Mouse (Mus musculus) brain, embryonic 18.5 days (tissue): ENCODE results near the gene Wwox.

Experiments used
- DNase-seq: peaks from one replicate; pipeline ENCODE4 v3.0.0-alpha.2; 2012; ENCODE audit warnings: low read depth, low spot score

Wwox gene

DNA sequence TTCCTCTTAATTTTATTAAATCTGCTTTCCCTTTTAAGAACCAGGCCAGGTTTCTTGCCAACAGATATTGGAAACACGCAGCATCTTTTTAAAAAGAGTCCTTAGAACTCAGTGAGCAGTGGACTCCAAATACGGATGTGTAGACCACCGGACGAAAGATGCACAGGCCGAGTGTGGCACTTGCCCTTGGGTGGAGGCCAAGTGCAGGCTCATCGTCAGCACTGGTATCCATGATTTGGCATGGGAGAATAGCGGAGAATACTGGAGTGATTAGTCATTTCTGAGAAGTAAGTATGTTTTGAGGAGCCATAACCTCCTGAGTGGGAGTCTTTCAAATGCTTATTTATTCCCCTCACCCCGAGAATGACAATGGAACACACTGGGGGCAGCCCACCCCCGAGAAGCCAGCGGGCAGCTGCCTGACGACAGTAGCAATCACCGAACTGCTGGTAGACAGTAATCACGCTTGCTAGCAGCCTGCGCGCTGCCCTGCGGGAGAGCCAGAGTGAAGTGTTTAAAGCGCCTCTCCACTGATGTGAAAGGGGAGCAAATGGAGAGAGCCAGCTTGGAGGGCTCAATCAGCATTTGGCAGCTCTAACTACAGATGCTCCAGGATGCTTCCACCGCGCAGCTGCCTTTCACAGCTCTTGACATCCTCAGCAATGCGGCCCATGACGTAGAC, 29.2 kb downstream of the Wwox start:
- DNase-seq, result no peak

DNA sequence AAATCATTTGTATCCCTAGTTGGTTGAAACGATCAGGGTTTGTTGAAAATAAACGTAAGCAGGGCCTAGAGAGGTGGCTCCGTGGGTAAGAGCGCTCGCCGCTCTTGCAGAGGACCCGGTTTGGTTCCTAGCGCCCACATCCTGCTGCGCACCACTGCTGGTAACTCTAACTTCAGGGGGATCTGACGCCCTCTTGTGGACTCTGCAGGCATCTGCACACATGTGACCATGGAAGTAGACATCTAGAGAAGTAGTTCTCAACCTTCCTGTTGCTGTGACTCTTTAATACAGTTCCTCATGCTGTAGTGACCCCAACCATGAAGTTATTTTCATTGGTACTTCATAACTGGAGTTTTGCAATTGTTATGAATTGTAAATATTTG, 29.7 kb downstream of the Wwox start:
- DNase-seq, result no peak

DNA sequence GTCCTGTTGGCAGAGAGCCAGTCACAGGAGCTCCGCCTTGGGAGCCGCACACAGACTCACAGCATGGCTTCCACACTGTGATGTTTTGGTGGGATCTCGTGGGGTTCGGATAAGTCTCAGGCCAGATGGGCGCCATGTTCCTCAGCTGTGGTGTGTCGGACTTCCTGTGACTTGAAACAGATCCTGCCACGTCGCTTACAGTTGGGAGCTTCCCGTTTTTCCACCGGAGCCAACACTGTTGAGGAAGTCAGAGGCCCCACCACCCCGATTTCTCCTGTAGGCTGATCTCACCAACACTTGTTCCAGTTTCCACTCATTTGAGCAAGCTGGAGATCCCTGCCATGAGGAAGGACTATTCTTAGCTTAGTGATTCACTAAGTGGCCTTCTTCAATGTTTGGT, 34.1 kb downstream of the Wwox start:
- no peak for DNase-seq

DNA sequence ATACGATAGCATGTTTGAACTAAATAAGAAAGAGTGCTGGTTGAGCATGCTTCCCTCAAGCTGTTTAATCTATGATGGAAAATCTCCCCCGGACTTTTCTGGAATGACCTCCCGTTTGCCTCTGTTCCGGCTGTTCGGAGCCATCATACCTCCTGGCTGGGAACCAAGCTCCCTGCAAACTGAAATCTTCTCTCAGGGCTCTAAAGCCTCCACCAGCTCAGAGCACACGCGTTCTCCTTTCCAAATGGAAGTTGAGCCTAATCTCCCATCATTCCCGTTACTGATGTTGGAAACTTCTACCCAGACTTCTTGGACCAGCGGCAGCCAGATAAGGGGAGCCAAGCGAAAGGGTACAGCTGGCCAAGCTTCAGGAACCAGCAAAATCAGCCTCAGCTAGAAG, 37.5 kb downstream of the Wwox start:
- no peak for DNase-seq

DNA sequence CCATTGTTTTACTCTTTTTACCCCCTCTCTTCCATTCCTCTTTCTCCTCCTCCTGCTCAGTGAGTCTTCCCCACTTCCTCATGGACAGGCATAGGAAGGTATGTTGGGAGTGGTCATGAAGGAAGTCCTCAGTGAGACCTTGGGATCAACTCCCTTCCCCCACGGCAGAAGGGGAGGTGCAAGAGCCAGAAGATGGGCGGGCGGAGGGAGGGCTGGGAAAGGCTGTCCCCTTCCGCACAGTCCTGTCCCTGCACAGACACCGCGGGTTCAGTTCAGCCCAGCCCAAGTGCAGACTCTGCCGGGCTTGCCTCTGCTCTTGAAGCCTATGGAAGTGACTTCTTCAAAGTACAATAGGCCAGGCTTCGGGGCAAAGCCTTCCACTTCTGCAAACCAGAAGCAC, 38.3 kb downstream of the Wwox start:
- no peak for DNase-seq

DNA sequence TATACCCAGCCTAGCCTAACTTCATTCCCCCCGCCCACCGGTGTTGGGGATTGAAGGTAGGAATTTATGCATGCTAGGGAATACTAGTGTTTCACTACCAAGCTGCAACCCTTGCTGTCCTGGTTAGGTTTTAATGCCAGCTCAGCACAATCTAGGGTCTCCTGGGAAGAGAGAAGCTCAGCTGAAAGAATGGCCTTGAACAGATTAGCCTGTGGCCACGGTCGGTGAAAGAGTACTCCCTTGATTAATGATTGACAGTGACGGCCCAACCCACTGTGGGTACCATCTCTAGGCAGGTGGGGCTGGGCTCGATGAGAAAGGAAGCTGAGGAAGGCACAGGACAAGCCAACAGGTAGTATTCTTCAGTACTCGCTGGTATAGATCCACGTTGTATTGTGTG, 40.3 kb downstream of the Wwox start:
- DNase-seq, result no peak

DNA sequence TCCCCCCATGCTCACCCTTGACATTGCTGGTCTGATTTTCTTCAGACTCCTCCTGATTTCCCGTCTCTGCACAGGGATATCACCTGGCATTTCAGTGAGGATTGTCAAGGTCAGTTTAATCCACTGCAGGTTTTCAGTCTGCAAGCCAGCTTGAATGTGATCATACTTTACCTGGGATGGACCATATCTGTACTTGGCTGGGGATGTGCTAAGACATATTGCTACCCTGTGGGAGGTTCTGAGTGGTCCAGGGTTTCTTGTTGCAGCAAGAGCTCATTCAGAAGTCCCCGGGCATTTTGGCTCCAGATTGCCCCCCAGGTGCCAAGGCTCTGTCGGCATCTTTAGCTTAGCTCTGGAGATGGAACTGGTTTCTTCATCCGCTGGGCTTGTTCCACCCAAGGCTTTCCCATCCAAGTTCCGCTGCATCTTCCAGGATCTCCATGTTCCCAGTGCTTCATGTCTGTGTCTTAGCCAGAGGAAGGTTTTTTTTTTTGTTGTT, 52.3 kb downstream of the Wwox start:
- DNase-seq, result no peak

DNA sequence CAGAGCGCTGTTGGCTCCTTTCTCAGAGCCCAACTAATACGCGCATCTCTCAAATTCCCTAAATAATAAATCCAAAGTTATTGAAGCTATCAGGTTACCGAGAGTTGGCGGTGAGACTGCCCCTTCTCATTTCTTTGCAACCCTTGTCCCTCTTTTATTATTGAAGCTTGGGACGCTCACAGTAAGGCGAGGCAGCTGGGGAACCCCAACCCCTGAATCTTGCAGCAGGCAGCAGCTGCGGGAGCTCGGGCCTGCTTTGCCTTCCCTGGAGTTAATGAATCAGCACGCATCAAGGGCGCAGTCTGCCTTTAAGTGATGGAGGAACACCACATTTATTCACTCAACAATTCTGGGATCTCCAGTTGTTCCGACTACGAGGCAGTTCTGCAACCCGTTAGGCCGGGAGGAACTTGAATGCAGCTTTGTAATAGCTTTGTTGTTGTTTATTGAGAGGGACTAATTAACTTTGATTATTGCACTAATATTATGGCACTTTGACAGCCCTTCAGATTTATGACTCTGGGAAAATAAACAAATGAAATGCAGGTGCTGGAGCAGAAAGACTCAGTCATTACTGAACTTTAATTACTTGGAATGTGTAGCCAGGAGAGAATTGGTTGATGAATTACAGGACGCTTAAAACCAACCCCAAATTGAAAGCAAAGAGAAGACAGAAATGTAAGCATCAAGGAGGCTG, 60.1 kb downstream of the Wwox start:
- no peak for DNase-seq

DNA sequence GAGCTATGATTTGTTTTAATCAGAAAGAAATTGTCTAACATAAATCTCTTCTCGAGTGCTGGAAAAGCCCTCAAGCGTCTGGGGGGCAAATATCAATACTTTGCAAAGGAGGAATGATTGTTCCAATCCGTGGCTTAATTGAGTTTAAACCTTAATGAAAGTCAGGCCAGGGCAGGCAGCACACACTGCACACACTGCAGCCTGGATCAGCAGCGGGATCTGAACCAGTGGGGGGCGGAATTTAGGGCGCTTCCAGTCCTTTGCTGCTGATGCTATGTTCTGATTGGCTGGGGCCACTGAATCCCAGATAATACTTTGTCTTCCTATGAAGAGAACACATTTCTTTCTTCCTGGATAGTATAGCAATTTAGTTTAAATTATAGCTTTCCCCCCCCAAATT, 62.5 kb downstream of the Wwox start:
- no peak for DNase-seq

DNA sequence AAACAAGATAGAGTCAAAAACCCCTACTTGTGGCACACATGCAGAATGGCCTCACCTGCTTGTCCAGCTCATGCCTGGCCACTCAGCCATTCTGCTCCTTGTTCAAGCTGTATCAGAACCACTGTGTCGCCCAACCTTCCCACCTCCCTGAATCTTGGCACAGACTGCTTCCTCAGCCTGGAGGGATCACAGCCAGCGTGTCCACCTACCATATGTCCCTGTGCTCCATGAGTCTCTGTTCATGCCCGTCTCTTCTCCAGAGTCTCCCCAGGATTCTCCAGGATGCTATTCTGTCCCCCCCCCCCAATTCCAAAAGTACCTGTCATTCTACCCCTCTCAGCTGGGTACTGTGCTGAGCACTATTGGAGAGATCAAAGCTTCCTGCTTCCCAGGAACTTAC, 63.7 kb downstream of the Wwox start:
- no peak for DNase-seq

DNA sequence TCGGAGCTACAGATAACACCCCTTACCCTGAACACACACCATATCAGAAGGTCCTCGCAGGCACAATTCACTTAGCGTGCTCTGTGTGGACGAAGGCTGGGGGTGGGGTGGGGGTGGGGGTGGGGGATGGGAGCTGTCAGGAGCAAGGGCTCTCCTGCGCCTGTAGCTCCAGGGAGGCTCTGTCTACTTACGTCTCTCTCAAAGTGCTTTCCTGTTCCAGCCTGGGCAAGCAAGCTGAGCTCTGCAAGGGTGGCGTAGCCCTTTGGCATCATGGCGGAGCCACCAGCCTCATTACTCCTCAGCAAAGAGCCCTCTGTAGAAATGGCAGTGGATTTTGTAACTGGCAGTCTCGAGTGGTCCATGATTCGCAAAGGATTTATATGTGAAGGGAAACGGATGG, 65.4 kb downstream of the Wwox start:
- no peak for DNase-seq

DNA sequence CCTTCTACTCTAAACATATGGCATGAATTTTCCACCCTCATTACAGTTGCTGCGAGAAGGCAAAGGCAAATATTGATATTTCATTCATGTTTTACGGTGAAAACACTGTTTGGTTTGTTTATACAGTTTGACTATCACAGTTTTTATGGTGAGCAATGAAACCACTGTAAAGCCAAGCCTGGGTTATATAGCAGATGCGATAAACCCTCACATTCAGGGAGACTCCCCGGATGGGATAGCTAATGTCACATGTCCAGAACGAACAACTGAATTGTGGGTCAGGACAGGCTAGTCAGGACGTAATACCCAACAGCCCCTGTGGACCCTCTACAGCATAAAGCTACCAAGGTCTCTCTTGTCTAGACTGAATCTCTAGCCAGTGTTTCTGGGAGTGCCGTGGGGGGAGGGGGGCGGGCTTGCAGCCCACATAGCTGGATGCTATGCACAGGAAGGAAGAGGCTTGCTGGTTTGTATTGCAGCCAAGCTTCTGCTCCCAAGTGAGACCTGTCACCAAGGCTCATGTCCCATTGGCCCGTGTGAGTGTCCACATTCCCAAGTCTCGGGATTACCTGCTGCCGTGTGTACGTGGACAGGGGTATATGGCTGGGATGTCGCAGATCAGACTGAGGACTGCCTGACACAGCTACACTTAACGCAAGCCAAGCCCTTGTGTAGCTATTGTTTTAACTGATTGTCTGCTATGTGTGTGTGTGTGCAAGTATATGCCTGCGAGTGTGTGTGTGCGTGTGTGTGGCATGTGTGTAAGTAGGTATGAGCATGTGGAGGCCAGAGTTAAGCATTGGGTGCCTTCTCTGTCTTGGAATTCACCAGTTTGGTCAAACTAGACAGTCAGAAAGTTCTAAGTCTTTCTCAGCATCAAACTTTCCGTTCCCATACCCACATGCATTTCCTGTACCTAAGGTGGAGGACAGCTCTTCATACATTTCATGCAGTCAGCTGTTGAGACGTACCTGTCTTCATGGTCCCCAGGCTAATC, 66.2 kb downstream of the Wwox start:
- no peak for DNase-seq

DNA sequence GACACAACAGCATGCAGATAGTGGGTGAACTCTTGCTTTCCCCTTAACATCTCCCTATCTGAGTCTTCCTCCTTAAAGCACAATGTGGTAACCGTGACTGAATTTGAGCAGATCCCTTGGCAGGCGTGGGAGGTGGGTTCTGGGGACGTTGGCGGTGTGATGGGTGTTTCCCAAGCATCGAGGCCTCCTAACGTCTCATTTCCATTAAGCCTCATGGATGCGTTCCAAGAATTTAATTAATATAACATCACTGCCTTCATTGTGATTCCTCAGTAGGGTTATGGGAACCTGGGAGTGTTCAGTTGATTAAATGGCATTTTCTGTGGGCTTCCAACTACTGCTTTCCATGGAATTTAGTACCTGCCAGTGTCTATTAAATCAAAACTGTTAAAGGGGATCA, 67.9 kb downstream of the Wwox start:
- DNase-seq, result no peak

DNA sequence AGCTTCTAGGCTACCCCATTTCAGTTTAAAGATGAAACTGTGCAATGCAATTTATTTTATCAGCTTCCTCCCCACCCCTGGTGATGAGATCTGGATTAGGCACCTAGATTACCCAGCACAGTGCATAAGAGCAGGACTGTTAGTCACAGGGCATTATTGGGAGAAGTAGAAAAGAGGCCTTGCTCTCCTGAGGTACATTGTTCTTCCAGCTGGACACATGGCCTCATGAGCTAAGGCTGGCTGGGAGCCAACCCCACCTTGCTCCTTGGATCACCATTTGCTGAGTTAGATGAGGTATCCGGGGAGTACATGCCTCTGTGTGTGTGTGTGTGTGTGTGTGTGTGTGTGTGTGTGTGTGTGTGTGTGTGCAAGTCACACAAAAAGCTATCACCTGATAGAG, 70.8 kb downstream of the Wwox start:
- DNase-seq, result no peak

DNA sequence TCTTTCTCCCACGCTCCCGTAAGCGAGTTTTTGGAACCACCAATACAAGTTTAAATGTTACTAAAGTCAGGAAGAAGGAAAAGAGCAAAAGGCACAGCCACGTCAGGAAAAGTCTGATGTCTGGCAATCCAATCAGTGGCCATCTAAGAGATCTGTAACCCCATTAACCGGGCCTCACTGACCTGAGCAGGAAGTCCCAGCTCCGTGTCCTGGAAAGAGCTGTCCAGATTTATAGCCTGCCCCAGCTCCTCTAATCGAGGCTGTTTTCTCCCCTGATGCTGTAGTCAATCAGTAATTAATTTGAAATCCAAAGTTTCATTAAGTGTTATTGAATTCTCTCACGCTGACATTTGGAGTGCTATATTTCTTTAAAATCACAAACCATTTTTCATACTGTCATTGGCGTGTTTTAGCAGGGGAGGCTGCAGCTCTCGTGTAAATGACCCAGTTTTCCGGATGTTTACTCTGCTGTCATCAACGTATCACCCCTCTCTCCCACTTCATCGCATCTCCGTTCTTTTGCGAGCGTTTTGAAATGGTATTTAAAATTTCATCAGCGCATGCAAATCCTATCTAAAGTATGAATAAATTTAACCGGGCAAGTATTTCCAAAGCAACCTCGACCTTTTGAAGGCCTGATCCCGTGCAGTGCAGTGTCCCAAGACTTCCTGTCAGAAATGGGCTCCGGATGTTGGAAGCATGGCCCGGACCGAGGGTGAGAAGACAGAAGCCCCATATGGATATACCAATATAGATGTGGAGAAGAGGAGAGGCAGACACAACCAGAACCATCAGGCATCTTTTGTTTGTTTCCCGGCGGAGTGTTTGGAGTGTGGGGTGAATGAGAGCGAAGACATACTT, 72.8 kb downstream of the Wwox start:
- no peak for DNase-seq

DNA sequence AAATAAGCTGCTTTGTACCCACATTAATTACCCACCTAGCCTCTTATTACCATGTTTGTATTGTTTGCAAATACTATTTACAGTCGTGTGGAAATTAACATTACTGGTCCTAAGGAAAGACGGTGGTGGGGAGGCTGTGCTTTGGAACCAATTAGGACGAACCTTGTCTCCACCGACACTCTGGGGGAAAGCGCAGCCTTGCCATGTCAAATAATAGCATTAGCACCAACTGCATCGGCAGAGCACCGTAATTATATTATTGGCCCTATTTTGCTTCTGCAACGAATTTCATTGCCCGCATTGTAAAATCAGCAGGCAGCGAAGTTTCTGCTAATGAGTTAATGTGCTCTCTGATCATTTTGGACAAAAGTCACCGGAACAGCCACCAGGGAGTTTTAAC, 75.2 kb downstream of the Wwox start:
- no peak for DNase-seq

DNA sequence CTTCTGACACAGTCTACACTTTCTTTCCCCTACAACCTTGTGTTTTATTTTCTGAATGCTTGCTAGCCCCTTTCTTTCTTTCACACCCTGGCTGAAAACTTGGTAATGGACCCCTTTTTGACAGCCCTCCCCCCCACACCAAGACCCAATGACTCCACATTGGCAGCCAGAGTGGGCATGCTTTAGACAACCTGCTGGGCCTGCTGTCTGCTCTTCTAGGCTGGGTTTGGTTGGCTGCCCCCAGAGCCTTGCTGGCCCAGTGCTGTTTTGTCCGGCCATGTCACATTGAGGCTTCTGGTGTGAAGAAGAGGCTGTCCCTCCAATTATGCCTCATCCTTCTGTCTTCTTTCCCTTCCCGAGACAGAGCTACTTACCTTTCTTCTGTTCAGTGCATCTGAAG, 83.6 kb downstream of the Wwox start:
- DNase-seq, result no peak

DNA sequence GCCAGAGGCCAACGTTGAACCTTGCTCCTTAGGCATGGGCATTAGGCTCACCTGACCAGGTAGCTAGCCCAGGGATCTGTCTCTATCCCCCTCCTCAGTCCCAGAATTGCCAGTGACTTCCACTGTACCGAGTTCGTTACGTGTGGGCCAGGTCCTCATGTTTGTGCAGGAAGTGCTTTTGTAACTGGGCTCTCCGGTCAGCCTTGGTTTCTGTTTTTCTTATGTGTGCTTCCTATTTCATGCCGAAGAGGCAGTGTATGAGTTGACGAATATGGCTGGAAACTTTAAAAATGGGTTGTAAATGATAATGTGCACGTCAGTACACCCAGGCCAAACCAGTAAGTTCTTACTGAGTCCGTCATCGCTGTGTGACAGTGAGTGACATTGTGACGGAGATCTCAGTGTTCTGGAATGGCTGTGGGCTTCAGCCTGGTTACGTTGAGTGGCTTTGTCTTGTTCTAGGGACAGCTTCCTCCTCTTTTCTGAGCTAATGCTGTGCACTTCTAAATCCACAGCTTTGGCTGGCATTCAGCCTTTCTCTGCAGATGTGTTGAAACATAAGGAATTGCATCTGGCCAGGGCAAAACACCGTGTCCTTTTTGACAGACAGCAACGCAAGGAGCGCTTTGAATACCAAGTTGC, 87.3 kb downstream of the Wwox start:
- DNase-seq, result no peak

DNA sequence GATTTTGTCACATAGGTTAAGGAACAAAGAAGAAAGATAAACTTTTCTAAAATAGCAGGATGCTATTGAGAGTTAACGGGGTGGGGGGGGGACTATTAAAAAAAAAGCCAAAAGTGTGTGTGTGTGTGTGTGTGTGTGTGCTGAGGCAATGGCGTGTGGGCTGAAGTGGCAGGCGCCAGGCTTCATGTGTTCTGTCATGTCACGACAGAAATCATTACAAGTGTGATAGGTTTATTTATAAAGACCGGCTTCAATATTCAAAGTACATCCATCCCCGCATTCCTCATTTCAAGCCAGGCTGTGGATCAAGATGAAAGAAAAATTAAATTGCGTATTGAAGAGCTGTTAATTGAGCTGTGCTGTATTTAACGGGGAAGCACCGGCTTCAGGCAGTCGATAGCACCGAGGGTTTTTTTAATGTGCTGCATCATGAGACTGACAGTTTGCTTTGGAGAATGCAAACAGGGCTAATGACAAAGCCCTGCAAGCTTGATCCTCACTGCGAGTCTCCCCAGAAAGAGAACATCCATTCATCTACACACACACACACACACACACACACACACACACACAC, 88.3 kb downstream of the Wwox start:
- DNase-seq, result no peak

DNA sequence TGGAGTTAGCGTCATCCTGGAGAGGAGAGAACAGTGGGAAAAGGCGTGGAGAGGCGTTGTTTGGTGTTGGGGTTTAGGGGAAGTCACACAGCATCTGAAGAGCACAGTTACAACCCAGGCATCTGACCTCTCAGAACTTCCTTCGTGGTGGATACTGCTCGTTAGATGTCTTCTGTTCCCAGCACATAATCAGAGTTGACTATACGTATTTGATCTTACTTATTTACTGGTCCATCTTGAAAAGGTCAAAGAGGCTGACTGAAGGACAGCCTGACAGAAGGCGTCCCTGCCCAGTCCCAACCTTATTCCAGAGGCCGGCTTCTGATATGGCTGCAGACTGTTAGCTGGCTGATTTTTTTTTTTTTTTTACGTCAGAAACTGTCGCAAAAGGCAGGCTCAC, 90.1 kb downstream of the Wwox start:
- no peak for DNase-seq

DNA sequence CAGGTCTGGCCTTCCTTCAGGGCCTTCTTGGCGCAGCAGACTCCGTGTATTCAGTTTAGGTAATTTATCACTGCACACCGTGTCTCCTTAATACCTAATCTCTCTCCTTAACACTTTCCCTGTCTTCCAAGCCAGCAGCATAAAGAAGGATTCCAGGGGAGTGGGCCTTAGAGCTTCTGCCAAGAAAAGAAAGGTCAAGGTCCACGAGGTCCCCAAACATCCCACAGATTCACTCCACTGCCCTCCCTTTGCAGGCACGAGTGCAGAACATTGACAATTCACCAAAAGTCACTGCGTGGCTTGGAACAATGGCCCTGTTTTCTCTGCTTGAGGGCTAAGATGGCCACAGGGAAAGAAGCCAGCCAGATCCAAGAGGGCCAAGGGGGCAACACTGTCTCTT, 96.7 kb downstream of the Wwox start:
- no peak for DNase-seq
